Mouse (Mus musculus) hindbrain, embryonic 14.5 days (tissue): ENCODE measurements around the gene Ntrk2. TPM values are rescaled to one million over a fixed set of nuclear protein-coding genes. Genes with fewer than 3 reads are reported as not detected.

ENCODE experiments used
- ATAC-seq: fragments of 200-750 bp; cut with Nextera tagmentation; 2 replicates; pipeline ENCODE4 v1.8.0; 2017; ENCODE audit warnings: moderate number of reproducible peaks, mild to moderate bottlenecking, moderate TSS enrichment, moderate library complexity; ENCODE audit not compliant: low FRiP score
- DNase-seq: peaks from one replicate; pipeline ENCODE4 v3.0.0-alpha.2; 2015; ENCODE audit warnings: low spot score
- H3K27ac ChIP-seq: fragments of 300-500 bp; sonication (generic); 2 replicates; pipeline ENCODE4 v1.5.1; 2014; ENCODE audit warnings: mild to moderate bottlenecking, moderate library complexity
- H3K27me3 ChIP-seq: fragments of 300-500 bp; sonication (generic); 2 replicates; pipeline ENCODE4 v1.6.1; 2014; ENCODE audit warnings: mild to moderate bottlenecking, low read length, mixed read lengths; ENCODE audit not compliant: control insufficient read depth, insufficient read depth
- H3K36me3 ChIP-seq: fragments of 300-500 bp; sonication (generic); replicated peaks from 2 replicates; pipeline ENCODE4 v1.6.1; 2014; ENCODE audit not compliant: control insufficient read depth, insufficient read depth
- H3K4me1 ChIP-seq: fragments of 300-500 bp; sonication (generic); replicated peaks from 2 replicates; pipeline ENCODE4 v1.6.1; 2014; ENCODE audit warnings: antibody characterized with exemption, low read length, mixed read lengths; ENCODE audit not compliant: control insufficient read depth, insufficient read depth
- H3K4me2 ChIP-seq: fragments of 300-500 bp; sonication (generic); replicated peaks from 2 replicates; pipeline ENCODE4 v1.6.1; 2014; ENCODE audit warnings: mild to moderate bottlenecking, moderate library complexity
- H3K4me3 ChIP-seq: fragments of 300-500 bp; sonication (generic); replicated peaks from 2 replicates; pipeline ENCODE4 v1.5.1; 2014; ENCODE audit warnings: mild to moderate bottlenecking, low read length
- H3K9ac ChIP-seq: fragments of 300-500 bp; sonication (generic); 2 replicates; pipeline ENCODE4 v1.6.1; 2014
- H3K9me3 ChIP-seq: fragments of 300-500 bp; sonication (generic); 2 replicates; pipeline ENCODE4 v1.6.1; 2016; ENCODE audit warnings: low read length; ENCODE audit not compliant: control insufficient read depth
- WGBS: fragments of 180-500 bp; shearing (Covaris S2); extraction: QIAGEN DNeasy Blood & Tissue Kit; methylation state at CpG from one replicate; pipeline ENCODE4 v1.1.7; 2014; 5-methylcytosine and 5-hydroxymethylcytosine counted together
- polyA plus RNA-seq: library from polyadenylated mRNA; unstranded; fragments of >200 nt; fragmentation: Nextera tagmentation; extraction: Ambion mirVana; gene quantifications from 2 replicates; pipeline ENCODE4 v1.2.1, GENCODE M21; 2014

Ntrk2 gene
- polyA plus RNA-seq, 1 experiment from 2014 or later = 108 TPM

- Histone ChIP-seq H3K27me3 (no peaks in the 10 kb centered on the region), H3K4me3 (no peak overlapping the region), H3K27ac (no peak overlapping the region), H3K9me3 (no peaks in the 10 kb centered on the region), H3K4me1 (no peaks in the 10 kb centered on the region), H3K9ac (no peak overlapping the region), H3K4me2 (no peak overlapping the region), H3K36me3 (peaks cover 21% of the 10 kb centered on the region)
- WGBS = 86% methylated on average over 3 of the region's 3 CpGs
- DNase-seq (no peak), ATAC-seq (no peak)
These were observed 76.1 kb downstream of the Ntrk2 start for GRCm38 (mm10) chr13:58882468-58882867.

GRCm38 (mm10) chr13:58882916-58883315 lies 76.5 kb downstream of the Ntrk2 start:
- Histone ChIP-seq H3K27me3 (no peaks in the 10 kb centered on the region), H3K27ac (no peak overlapping the region), H3K4me3 (no peak overlapping the region), H3K36me3 (peaks cover 17% of the 10 kb centered on the region), H3K9ac (no peak overlapping the region), H3K4me2 (no peak overlapping the region), H3K9me3 (no peaks in the 10 kb centered on the region), H3K4me1 (no peaks in the 10 kb centered on the region)
- WGBS = 97% methylated on average over 5 of the region's 5 CpGs
- ATAC-seq (no peak), DNase-seq (no peak)

- H3K27ac ChIP-seq = no peak overlapping the region
- no peak overlapping the region for H3K9ac ChIP-seq
- WGBS = 85% methylated on average over 8 of the region's 8 CpGs
- H3K4me1 ChIP-seq = no peaks in the 10 kb centered on the region
- no peak for DNase-seq
- H3K9me3 ChIP-seq = peaks cover 8% of the 10 kb centered on the region; the same call in 1 of the 2 replicates
- ATAC-seq = no peak
- no peaks in the 10 kb centered on the region for H3K27me3 ChIP-seq
- H3K4me3 ChIP-seq = no peak overlapping the region
- peaks cover 23% of the 10 kb centered on the region for H3K36me3 ChIP-seq
- no peak overlapping the region for H3K4me2 ChIP-seq
These were observed 79.7 kb downstream of the Ntrk2 start for GRCm38 (mm10) chr13:58886108-58886507.

DNA sequence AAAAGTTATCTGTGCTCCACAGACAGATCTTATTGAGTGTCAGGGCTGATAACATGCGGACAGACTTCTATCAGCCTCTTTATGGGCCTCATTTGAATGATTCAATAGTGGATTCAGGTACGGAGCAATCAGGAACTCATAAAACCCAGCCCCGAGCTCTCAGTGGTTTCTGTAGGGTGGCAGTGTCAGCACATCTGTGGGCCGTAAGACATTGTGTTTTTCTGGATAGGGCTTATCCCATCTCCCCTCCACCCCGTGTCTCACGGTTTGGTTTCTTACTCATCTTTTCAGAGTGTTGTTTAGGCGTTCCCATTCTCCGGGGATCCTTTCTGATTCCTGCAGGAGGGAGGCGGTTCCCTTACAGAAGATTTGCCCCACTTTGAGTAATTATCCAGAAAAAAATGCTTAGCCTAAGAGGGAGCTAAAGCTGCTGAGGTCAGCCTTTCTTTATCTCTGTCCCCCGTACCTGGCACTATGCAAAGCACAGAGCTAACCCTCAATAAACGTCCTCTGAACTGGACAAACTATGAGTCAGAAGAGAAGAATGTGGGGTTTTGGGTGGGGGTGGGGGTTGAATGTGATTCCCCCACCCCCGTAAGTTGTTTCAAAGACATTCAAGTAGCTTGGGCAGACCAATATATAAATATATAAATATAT lies 90.0 kb downstream of the Ntrk2 start:
- Histone ChIP-seq H3K36me3 (no peaks in the 10 kb centered on the region), H3K4me3 (no peak overlapping the region), H3K4me1 (no peaks in the 10 kb centered on the region; the same call in 1 of the 2 replicates), H3K9ac (no peak overlapping the region), H3K9me3 (peaks cover 6% of the 10 kb centered on the region; the same call in 1 of the 2 replicates), H3K4me2 (no peak overlapping the region), H3K27me3 (no peaks in the 10 kb centered on the region), H3K27ac (no peak overlapping the region)
- DNase-seq = no peak
- no peak for ATAC-seq
- WGBS = 79% methylated on average over 12 of the region's 12 CpGs

GRCm38 (mm10) chr13:58899337-58899736 lies 93.0 kb downstream of the Ntrk2 start:
- ATAC-seq = no peak
- H3K27me3 ChIP-seq = no peaks in the 10 kb centered on the region
- H3K4me3 ChIP-seq = no peak overlapping the region
- no peak overlapping the region for H3K4me2 ChIP-seq
- H3K27ac ChIP-seq = no peak overlapping the region
- H3K9me3 ChIP-seq = peaks cover 6% of the 10 kb centered on the region; the same call in 1 of the 2 replicates
- DNase-seq = no peak
- H3K4me1 ChIP-seq = peaks cover 17% of the 10 kb centered on the region
- no peak overlapping the region for H3K9ac ChIP-seq
- H3K36me3 ChIP-seq = no peaks in the 10 kb centered on the region
- 90% methylated on average over 2 of the region's 2 CpGs for WGBS

DNA sequence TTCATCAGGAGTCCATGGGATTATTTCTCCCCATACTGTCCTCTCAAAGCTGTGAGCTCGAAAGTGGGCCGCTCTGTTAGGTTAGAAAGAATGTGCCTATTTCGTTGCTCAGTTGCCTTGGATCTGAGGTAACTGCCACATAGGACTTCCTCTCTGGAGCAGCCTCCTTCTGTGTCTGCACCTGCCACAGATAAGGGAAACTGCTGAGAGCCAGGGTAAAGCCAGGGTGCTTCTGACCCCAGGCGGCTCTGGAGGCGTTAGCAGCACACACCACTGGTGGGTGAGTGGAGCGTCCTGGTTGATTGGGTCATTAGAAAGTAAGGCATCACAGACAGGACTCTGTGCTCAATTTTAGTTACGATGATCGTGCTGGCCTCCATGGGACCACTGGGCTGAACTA lies 95.9 kb downstream of the Ntrk2 start:
- H3K9me3 ChIP-seq = peaks cover 6% of the 10 kb centered on the region; the same call in 1 of the 2 replicates
- 70% methylated on average over 8 of the region's 8 CpGs for WGBS
- H3K4me2 ChIP-seq = no peak overlapping the region
- H3K36me3 ChIP-seq = no peaks in the 10 kb centered on the region
- H3K4me1 ChIP-seq = peaks cover 46% of the 10 kb centered on the region
- no peak for DNase-seq
- no peak for ATAC-seq
- peak overlapping the region; percentile 35; the same call in 1 of the 2 replicates for H3K27ac ChIP-seq
- no peaks in the 10 kb centered on the region for H3K27me3 ChIP-seq
- H3K9ac ChIP-seq = no peak overlapping the region
- no peak overlapping the region for H3K4me3 ChIP-seq

DNA sequence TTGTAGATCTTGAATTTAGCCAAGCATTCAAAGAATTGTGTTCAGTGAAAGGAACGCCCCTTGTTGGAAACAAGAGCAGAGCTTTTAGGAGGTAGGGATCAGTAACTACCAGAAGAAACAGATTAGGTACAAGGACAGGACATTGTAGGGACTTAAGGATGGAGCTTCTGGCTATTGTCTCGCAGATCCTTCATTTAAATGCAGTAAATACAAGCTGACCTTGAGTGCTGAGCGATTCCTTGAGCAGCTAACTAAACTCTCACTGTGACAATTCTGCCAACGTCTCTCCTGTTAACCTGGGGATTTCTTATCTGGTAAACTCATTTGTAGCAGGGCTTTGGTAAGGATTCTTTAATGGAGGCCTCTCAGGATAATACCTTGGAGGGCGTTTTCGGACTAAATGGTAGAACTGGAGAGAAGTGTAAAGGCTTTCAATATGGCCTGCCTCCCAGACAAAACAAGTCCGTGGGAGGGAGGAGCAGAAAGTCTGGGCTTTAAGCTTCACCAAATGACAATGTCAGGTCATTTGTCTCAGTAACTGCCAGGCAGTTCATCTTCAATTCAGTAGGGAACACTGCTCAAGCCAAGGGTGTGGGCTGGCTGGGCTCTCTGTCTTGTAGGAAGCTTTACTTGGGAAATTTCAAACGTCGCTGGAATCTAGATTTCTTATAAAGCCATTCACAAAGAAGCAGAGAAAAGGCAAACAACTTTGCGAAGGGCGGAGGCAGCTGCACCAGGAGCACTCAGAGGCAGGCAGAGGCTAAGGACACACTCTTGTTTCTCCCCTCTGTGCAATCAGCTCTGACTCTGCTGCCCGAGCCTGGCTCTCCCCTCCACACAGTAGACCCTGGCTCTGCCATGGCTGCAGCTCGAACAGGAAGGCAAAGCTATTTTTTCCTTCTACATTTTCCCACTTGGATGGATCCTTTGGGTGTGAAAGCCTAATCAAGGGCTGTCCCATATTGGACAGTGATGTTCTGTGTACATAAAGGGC lies 98.7 kb downstream of the Ntrk2 start:
- no peaks in the 10 kb centered on the region for H3K36me3 ChIP-seq
- ATAC-seq (peak; percentile 69; the same call in 1 of the 2 replicates), DNase-seq (no peak)
- H3K4me1 ChIP-seq = peaks cover 52% of the 10 kb centered on the region
- no peak overlapping the region for H3K4me2 ChIP-seq
- H3K9me3 ChIP-seq = peaks cover 2% of the 10 kb centered on the region; the same call in 1 of the 2 replicates
- H3K4me3 ChIP-seq = no peak overlapping the region
- peak overlapping the region; percentile 68 for H3K27ac ChIP-seq
- 26% methylated on average over 13 of the region's 13 CpGs for whole genome bisulfite sequencing
- no peaks in the 10 kb centered on the region for H3K27me3 ChIP-seq
- H3K9ac ChIP-seq = no peak overlapping the region

DNA sequence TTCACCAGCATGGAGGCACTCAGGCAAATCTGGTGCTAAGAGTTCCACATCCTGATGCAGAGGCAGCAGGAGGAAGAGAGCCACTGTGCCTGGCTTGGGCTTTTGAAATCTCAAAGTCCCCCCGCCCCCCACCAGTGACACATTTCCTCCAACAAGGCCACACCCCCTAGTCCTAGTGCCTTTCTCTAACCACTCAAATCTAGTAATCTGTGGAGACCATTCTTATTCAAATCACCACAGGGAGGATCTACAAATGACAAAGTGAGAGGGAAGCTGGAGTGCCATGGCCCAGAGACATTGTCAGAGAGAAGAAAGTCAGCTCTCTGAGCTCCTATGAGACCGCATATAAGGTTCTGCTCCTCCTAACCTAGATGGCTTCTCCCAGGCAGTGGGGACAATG lies 105.6 kb downstream of the Ntrk2 start:
- DNase-seq (no peak), ATAC-seq (no peak)
- Histone ChIP-seq H3K4me2 (no peak overlapping the region), H3K9me3 (no peaks in the 10 kb centered on the region), H3K27ac (no peak overlapping the region), H3K36me3 (no peaks in the 10 kb centered on the region), H3K4me1 (peaks cover 17% of the 10 kb centered on the region), H3K9ac (no peak overlapping the region), H3K27me3 (no peaks in the 10 kb centered on the region), H3K4me3 (no peak overlapping the region)
- 84% methylated on average over 2 of the region's 2 CpGs for WGBS

GRCm38 (mm10) chr13:58912559-58912958 lies 106.2 kb downstream of the Ntrk2 start:
- no peak for DNase-seq
- H3K4me2 ChIP-seq = no peak overlapping the region
- no peaks in the 10 kb centered on the region for H3K36me3 ChIP-seq
- no peaks in the 10 kb centered on the region for H3K27me3 ChIP-seq
- H3K4me3 ChIP-seq = no peak overlapping the region
- no peak overlapping the region for H3K27ac ChIP-seq
- no peak overlapping the region for H3K9ac ChIP-seq
- H3K4me1 ChIP-seq = peaks cover 10% of the 10 kb centered on the region
- ATAC-seq = peak; percentile 40; the same call in 1 of the 2 replicates
- no peaks in the 10 kb centered on the region for H3K9me3 ChIP-seq
